In the genomic region with DNA sequence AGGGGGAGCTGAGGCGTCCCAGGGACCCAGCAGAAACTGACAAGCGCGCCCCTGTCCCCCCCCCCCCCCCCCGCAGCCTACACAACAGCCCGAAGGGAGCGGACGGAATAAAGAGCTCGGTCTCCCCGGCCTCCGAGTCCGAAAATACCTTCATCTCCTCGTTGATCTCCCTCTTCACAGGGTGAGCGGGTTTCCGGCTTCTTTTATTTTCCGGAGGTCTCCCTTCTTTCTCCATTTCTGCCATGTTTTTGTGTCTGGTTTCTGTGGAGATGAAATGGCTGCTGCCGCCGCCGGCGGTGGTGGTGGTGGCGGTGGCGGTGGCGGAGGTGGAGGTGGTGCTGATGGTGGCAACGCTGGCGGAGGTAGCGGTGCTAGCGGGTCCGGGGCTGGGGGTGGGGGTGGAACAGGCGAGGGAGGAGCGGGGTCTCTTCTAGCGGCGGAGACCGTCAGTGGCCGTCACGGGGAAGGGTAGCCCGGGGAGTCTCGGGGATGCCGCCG, we compare ENCODE assay signal across 8 mouse cellular contexts. TPM values are rescaled to one million over a fixed set of nuclear protein-coding genes. Genes with fewer than 3 reads are reported as not detected.
DNase-seq lines count a peak whose midpoint lies in the region; ATAC-seq and TF ChIP-seq lines count a peak whose summit lies in the region.

No protein-coding gene starts in this region.

- H3K36me3 ChIP-seq in ES-E14 (ENCODE audit: control insufficient read depth, insufficient read depth, low read length, poor library complexity, severe bottlenecking) = no peaks in the 10 kb centered on the region
- H3K36me3 ChIP-seq in intestine, embryonic 15.5 days = no peaks in the 10 kb centered on the region
- no peaks in the 10 kb centered on the region for H3K36me3 ChIP-seq in midbrain, embryonic 15.5 days (replicated peaks)

- H3K9ac ChIP-seq in ES-E14 (ENCODE audit: insufficient read depth, low read depth, low read length, poor library complexity, severe bottlenecking) = peak overlapping the region; percentile 75
- peak overlapping the region; percentile 62 for H3K9ac ChIP-seq in intestine, embryonic 15.5 days
- H3K9ac ChIP-seq in midbrain, embryonic 15.5 days = peak overlapping the region; percentile 95

- H3K27me3 ChIP-seq in intestine, embryonic 15.5 days (replicated peaks) = peaks cover 28% of the 10 kb centered on the region
- H3K27me3 ChIP-seq in midbrain, embryonic 15.5 days (replicated peaks) = no peaks in the 10 kb centered on the region

- in situ Hi-C loops in ES-E14 (cut with MboI; ENCODE audit: low sequenced_read_pairs in 2 of 2, unreplicated experiment in 2 of 2) = no loop called here

- peak; percentile 31 for DNase-seq in kidney, adult 18-20 months
- DNase-seq in kidney, postnatal 10 days = no peak
- DNase-seq in ES-E14 (ENCODE audit: low read depth, low spot score) = no peak
- no peak for DNase-seq in left cerebral cortex, postnatal 10 days (ENCODE audit: extremely low spot score in 1 of 2, low spot score in 2 of 2)

- 0 out of 4 replicates have a peak, but pooled peaks cover 0 to 6% of the 10 kb centered on the region in 2 experiments for H3K4me1 ChIP-seq in ES-E14 (ENCODE audit: control insufficient read depth in 2 of 2, insufficient read depth in 2 of 2, low read length in 2 of 2, poor library complexity in 1 of 2)
- no peaks in the 10 kb centered on the region; the same call in 1 of the 2 replicates for H3K4me1 ChIP-seq in embryonic fibroblast, embryonic 13.5 days (ENCODE audit: control insufficient read depth, insufficient read depth, low read length)
- 0 out of 2 replicates have a peak, but pooled peaks cover 15% of the 10 kb centered on the region for H3K4me1 ChIP-seq in intestine, embryonic 15.5 days (replicated peaks)
- H3K4me1 ChIP-seq in midbrain, embryonic 15.5 days = peaks cover 41% of the 10 kb centered on the region

- ATAC-seq in intestine, embryonic 15.5 days = peak; percentile 55
- peak; percentile 68 for ATAC-seq in midbrain, embryonic 15.5 days (replicated peaks)
- ATAC-seq in megakaryocyte progenitor cell, adult 5-6 weeks (replicated peaks; ENCODE audit: poor library complexity) = no peak

- H3K9me3 ChIP-seq in ES-E14 (ENCODE audit: control insufficient read depth, insufficient read depth, low read depth, low read length) = no peaks in the 10 kb centered on the region
- H3K9me3 ChIP-seq in intestine, embryonic 15.5 days = no peaks in the 10 kb centered on the region
- no peaks in the 10 kb centered on the region for H3K9me3 ChIP-seq in midbrain, embryonic 15.5 days

- H3K27ac ChIP-seq in ES-E14 (ENCODE audit: insufficient read depth, low read depth, low read length, poor library complexity, severe bottlenecking) = no peak overlapping the region
- H3K27ac ChIP-seq in embryonic fibroblast, embryonic 13.5 days (ENCODE audit: insufficient read depth, low read length) = no peak overlapping the region
- H3K27ac ChIP-seq in intestine, embryonic 15.5 days = peak overlapping the region; percentile 65
- peak overlapping the region; percentile 99 for H3K27ac ChIP-seq in midbrain, embryonic 15.5 days

- intact Hi-C loops in left cerebral cortex, postnatal 10 days (cut with DNase I) = loop anchor here (5.0 kb wide), 2 partner anchors 48 to 152 kb away; partner anchors contain the start of gene Pdss2

- peak overlapping the region; percentile 83 to 85 for H3K4me3 ChIP-seq in ES-E14 (ENCODE audit: insufficient read depth in 1 of 2, low read depth in 1 of 2, low read length in 2 of 2, poor library complexity in 1 of 2, severe bottlenecking in 1 of 2)
- H3K4me3 ChIP-seq in embryonic fibroblast, embryonic 13.5 days (ENCODE audit: insufficient read depth, low read length) = peak overlapping the region; percentile 69
- H3K4me3 ChIP-seq in intestine, embryonic 15.5 days (replicated peaks) = peak overlapping the region; percentile 72
- peak overlapping the region; percentile 59 for H3K4me3 ChIP-seq in midbrain, embryonic 15.5 days

- TF ChIP-seq CTCF in embryonic fibroblast, embryonic 13.5 days (IDR thresholded peaks at IDR 0.05; ENCODE audit: borderline replicate concordance, insufficient read depth, low read length) = no peak

- peak overlapping the region; percentile 95 for H3K4me2 ChIP-seq in intestine, embryonic 15.5 days (replicated peaks)
- H3K4me2 ChIP-seq in midbrain, embryonic 15.5 days = peak overlapping the region; percentile 76

- no peak for TF ChIP-seq POLR2A in embryonic fibroblast, embryonic 13.5 days (IDR thresholded peaks at IDR 0.05; ENCODE audit: low read depth, low read length)

- WGBS in intestine, embryonic 15.5 days = under 1% methylated on average over 35 of the region's 38 CpGs
- 1% methylated on average over 35 of the region's 38 CpGs for WGBS in midbrain, embryonic 15.5 days

TF ChIP-seq in ES-E14, 5 proteins besides CTCF, POLR2A, EP300 and RAD21:
- TF ChIP-seq ZC3H11A (IDR thresholded peaks at IDR 0.05; ENCODE audit: borderline replicate concordance, low read depth, low read length) (no peak), ZNF384 (IDR thresholded peaks at IDR 0.05; ENCODE audit: low read depth, low read length) (no peak), HCFC1 (IDR thresholded peaks at IDR 0.05; ENCODE audit: borderline replicate concordance, insufficient read depth, low read length) (no peak), MAFK (IDR thresholded peaks at IDR 0.05; ENCODE audit: insufficient read depth, low read depth, low read length) (no peak), CHD2 (IDR thresholded peaks at IDR 0.05; ENCODE audit: low read depth, low read length) (no peak)

RNA-seq across cellular contexts. Expression of gene Sobp, which starts 0.5 kb away (rescaled TPM):
- 0.31 and 0.42 TPM in 2 replicates for total RNA-seq in ES-E14 (2012; rRNA removed)
- 1.6 and 2.6 TPM in 2 replicates for polyA plus RNA-seq in embryonic fibroblast, embryonic 13.5 days (2011; ENCODE audit: insufficient read length, low read depth, missing spikeins)
- polyA plus RNA-seq in intestine, embryonic 15.5 days (2015; fragmentation: Nextera tagmentation; extraction: Ambion mirVana) = 0.96 and 1.1 TPM in 2 replicates
- polyA plus RNA-seq in midbrain, embryonic 15.5 days (2015; fragmentation: Nextera tagmentation; extraction: Ambion mirVana) = 15.9 and 17.3 TPM in 2 replicates
- total RNA-seq in left cerebral cortex, postnatal 10 days (2021) = 100 to 1,000 TPM; 107 to 112 TPM
- not detected in 2 replicates for total RNA-seq in megakaryocyte progenitor cell, adult 5-6 weeks (2015)
- not detected in 2 replicates for total RNA-seq in megakaryocyte progenitor cell, adult 5-6 weeks (2017)

RNA-seq across cellular contexts. Expression of gene 9030612E09Rik, which starts 0.6 kb away (rescaled TPM):
- not detected in 2 replicates for total RNA-seq in ES-E14 (2012; rRNA removed)
- polyA plus RNA-seq in embryonic fibroblast, embryonic 13.5 days (2011; ENCODE audit: insufficient read length, low read depth, missing spikeins) = 0.28 TPM in 1 of 2 replicates, not detected in the other
- polyA plus RNA-seq in intestine, embryonic 15.5 days (2015; fragmentation: Nextera tagmentation; extraction: Ambion mirVana) = 0.29 and 0.48 TPM in 2 replicates
- polyA plus RNA-seq in midbrain, embryonic 15.5 days (2015; fragmentation: Nextera tagmentation; extraction: Ambion mirVana) = 2.8 and 3.5 TPM in 2 replicates
- 1 to 10 TPM; 1.2 to 1.7 TPM for total RNA-seq in left cerebral cortex, postnatal 10 days (2021)
- total RNA-seq in megakaryocyte progenitor cell, adult 5-6 weeks (2015) = not detected in 2 replicates
- not detected in 2 replicates for total RNA-seq in megakaryocyte progenitor cell, adult 5-6 weeks (2017)

RNA-seq across cellular contexts. Expression of gene Pdss2, which starts 47.4 kb away (rescaled TPM):
- total RNA-seq in ES-E14 (2012; rRNA removed) = 16.6 and 18.8 TPM in 2 replicates
- polyA plus RNA-seq in embryonic fibroblast, embryonic 13.5 days (2011; ENCODE audit: insufficient read length, low read depth, missing spikeins) = 7.1 and 10.9 TPM in 2 replicates
- 14.8 and 17.2 TPM in 2 replicates for polyA plus RNA-seq in intestine, embryonic 15.5 days (2015; fragmentation: Nextera tagmentation; extraction: Ambion mirVana)
- 17.4 and 17.6 TPM in 2 replicates for polyA plus RNA-seq in midbrain, embryonic 15.5 days (2015; fragmentation: Nextera tagmentation; extraction: Ambion mirVana)
- 10 to 100 TPM; 20.2 to 20.4 TPM for total RNA-seq in left cerebral cortex, postnatal 10 days (2021)
- total RNA-seq in megakaryocyte progenitor cell, adult 5-6 weeks (2015) = 10.3 and 11.4 TPM in 2 replicates
- 14.8 and 23.7 TPM in 2 replicates for total RNA-seq in megakaryocyte progenitor cell, adult 5-6 weeks (2017)

Comparison
In these comparisons a context has a peak if more than half of its experiments do, and no peak if none do; other contexts are left out.
1. H3K27ac ChIP-seq: peak in intestine, embryonic 15.5 days (single experiment) and midbrain, embryonic 15.5 days (single experiment); none in ES-E14 (single experiment) and embryonic fibroblast, embryonic 13.5 days (single experiment).
2. RNA of gene Sobp, which starts 0.5 kb away (total RNA-seq): 107 to 112 TPM in left cerebral cortex, postnatal 10 days; 0.31 to 0.42 TPM in ES-E14 and not detected in megakaryocyte progenitor cell, adult 5-6 weeks; every median in the first group is over 10 times any median in the second.
3. Peak in every context shown above with its lines, with median percentiles within 50 percentile points of each other: H3K4me3 ChIP-seq and H3K9ac ChIP-seq.